Mouse (Mus musculus): ENCODE data around the gene Cd19. TPM values are rescaled to one million over a fixed set of nuclear protein-coding genes. Genes with fewer than 3 reads are reported as not detected.

The Cd19 gene
- polyA plus RNA-seq, 1 experiment from 2014 or later, result not detected

DNA sequence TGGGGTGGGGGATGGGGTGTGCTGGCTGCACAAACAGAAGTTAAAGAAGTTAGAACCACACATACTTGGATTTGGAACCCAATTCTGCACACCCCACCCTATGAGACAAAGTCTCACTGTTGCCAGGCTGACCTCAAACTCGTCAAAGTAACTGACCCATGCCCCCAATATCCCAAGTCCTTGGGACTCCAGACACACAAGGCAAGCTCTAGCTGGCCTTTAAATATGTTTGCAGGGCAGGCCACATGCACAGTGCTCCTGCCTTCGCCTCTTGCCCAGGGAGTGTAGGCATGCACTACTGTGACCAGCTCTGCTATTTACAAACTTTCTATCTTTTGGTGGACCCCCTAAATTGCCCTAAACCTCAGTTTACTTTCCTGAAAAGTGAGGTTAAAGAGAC is 40.6 kb upstream of the Cd19 start:
- H3K4me1 ChIP-seq (replicated peaks; ENCODE audit: control insufficient read depth, insufficient read depth, low read length), result no peaks in the 10 kb centered on the region
- ATAC-seq (ENCODE audit: low FRiP score) (no peak), DNase-seq (ENCODE audit: low spot score) (no peak)
- no peaks in the 10 kb centered on the region for H3K27me3 ChIP-seq (ENCODE audit: control insufficient read depth, insufficient read depth, low read length)
- H3K4me2 ChIP-seq (replicated peaks), result no peak overlapping the region
- no peaks in the 10 kb centered on the region for H3K36me3 ChIP-seq (replicated peaks; ENCODE audit: control insufficient read depth, insufficient read depth)
- H3K4me3 ChIP-seq (replicated peaks; ENCODE audit: low read length), result no peak overlapping the region
- no peaks in the 10 kb centered on the region for H3K9me3 ChIP-seq (ENCODE audit: control insufficient read depth, low read length)
- WGBS, result 84% methylated on average over 2 of the region's 2 CpGs
- no peak overlapping the region for H3K27ac ChIP-seq
- H3K9ac ChIP-seq, result no peak overlapping the region

DNA sequence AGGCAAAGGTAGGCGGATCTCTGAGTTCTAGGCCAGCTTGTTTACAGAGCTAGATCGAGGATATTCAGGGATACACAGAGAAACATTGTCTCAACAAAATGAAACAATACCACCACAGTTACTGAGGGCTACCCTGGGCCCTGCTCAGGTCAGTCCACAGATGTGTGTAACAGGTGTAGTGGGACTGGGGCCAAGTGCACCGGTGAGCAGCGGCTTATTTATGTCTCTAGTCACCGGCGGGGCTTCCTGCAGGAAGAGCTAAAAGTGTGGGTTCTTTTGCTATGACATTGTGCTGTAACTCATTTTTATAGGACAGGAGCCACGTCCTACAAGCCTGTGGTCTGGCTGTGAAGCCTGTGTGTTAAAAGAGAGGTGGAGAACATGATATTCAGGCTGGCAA is 39.2 kb upstream of the Cd19 start:
- Histone ChIP-seq H3K27me3 (ENCODE audit: control insufficient read depth, insufficient read depth, low read length) (no peaks in the 10 kb centered on the region), H3K4me2 (replicated peaks) (no peak overlapping the region), H3K4me1 (replicated peaks; ENCODE audit: control insufficient read depth, insufficient read depth, low read length) (no peaks in the 10 kb centered on the region), H3K27ac (no peak overlapping the region), H3K4me3 (replicated peaks; ENCODE audit: low read length) (no peak overlapping the region), H3K9ac (no peak overlapping the region), H3K9me3 (ENCODE audit: control insufficient read depth, low read length) (no peaks in the 10 kb centered on the region), H3K36me3 (replicated peaks; ENCODE audit: control insufficient read depth, insufficient read depth) (no peaks in the 10 kb centered on the region)
- DNase-seq (ENCODE audit: low spot score) (no peak), ATAC-seq (ENCODE audit: low FRiP score) (no peak)
- WGBS, result 72% methylated on average over 7 of the region's 7 CpGs

DNA sequence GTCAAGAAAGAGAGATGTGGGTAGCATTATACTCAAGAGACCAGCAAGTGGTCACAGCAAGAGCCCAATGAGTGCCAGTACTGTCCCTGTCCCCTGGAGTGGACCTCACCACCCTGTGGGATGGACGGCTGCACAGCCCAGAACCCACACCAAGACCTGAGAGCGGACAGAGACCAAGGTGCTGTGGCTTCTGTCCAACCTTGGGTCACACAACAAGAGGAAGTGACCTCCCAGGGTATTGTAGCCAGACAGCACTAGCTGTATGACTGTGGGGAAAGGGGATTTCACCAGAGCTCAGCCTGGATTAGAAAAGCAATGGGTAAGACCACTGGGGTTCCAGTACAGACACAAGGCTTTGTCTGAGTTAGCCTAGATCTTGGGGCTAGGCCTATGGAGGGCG is 37.6 kb upstream of the Cd19 start:
- 94% methylated on average over 3 of the region's 3 CpGs for WGBS
- H3K27ac ChIP-seq, result no peak overlapping the region
- DNase-seq (ENCODE audit: low spot score), result no peak
- H3K4me3 ChIP-seq (replicated peaks; ENCODE audit: low read length), result no peak overlapping the region
- peaks cover 13% of the 10 kb centered on the region; the same call in 1 of the 2 replicates for H3K36me3 ChIP-seq (replicated peaks; ENCODE audit: control insufficient read depth, insufficient read depth)
- no peaks in the 10 kb centered on the region for H3K27me3 ChIP-seq (ENCODE audit: control insufficient read depth, insufficient read depth, low read length)
- no peaks in the 10 kb centered on the region for H3K9me3 ChIP-seq (ENCODE audit: control insufficient read depth, low read length)
- H3K9ac ChIP-seq, result no peak overlapping the region
- H3K4me2 ChIP-seq (replicated peaks), result no peak overlapping the region
- ATAC-seq (ENCODE audit: low FRiP score), result no peak
- no peaks in the 10 kb centered on the region for H3K4me1 ChIP-seq (replicated peaks; ENCODE audit: control insufficient read depth, insufficient read depth, low read length)

DNA sequence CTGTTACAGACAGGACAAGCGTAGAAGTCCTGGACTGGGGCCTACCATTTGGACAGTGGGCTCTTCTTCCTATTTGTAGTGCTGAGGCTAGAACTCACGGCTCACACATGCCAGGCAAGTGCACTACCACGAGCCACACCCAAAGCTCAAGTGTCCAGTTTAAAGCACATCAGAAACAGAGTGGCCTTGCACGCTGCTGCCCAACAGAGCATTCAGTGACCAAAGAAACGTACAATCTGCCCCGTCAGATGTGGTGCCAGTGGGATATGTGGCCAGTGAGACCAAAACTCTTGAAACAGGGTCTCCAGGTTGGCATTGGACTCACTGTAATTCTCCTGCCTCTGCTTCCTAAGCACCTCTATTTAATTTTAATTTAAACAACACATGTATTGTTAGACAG is 36.0 kb upstream of the Cd19 start:
- peaks cover 28% of the 10 kb centered on the region for H3K36me3 ChIP-seq (replicated peaks; ENCODE audit: control insufficient read depth, insufficient read depth)
- no peaks in the 10 kb centered on the region for H3K4me1 ChIP-seq (replicated peaks; ENCODE audit: control insufficient read depth, insufficient read depth, low read length)
- H3K4me3 ChIP-seq (replicated peaks; ENCODE audit: low read length), result no peak overlapping the region
- no peaks in the 10 kb centered on the region for H3K27me3 ChIP-seq (ENCODE audit: control insufficient read depth, insufficient read depth, low read length)
- H3K27ac ChIP-seq, result no peak overlapping the region
- H3K9ac ChIP-seq, result no peak overlapping the region
- WGBS, result 91% methylated on average over 6 of the region's 6 CpGs
- no peak for ATAC-seq (ENCODE audit: low FRiP score)
- H3K4me2 ChIP-seq (replicated peaks), result no peak overlapping the region
- no peak for DNase-seq (ENCODE audit: low spot score)
- no peaks in the 10 kb centered on the region for H3K9me3 ChIP-seq (ENCODE audit: control insufficient read depth, low read length)

DNA sequence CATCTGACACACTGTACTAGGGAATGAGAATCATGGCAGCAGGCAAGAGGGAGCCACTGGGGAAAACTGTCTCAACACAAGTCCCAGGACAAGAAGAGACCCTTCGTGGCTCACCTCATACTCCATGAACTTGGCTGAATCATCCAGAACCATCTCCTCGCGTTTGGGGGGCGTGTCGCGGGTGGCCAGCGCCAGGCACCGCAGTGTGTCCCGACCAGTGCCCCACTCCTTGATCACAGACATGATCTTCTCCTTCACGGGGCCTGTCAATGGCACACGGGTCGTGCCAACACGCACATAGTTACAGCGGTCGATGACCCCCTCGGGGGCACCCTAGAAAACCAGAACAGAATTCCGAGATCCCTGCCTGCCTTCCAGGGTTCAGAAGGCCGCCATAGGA is 35.3 kb upstream of the Cd19 start:
- Histone ChIP-seq H3K27me3 (ENCODE audit: control insufficient read depth, insufficient read depth, low read length) (no peaks in the 10 kb centered on the region), H3K4me1 (replicated peaks; ENCODE audit: control insufficient read depth, insufficient read depth, low read length) (no peaks in the 10 kb centered on the region), H3K9ac (no peak overlapping the region), H3K4me3 (replicated peaks; ENCODE audit: low read length) (no peak overlapping the region), H3K4me2 (replicated peaks) (no peak overlapping the region), H3K36me3 (replicated peaks; ENCODE audit: control insufficient read depth, insufficient read depth) (peaks cover 35% of the 10 kb centered on the region), H3K27ac (no peak overlapping the region), H3K9me3 (ENCODE audit: control insufficient read depth, low read length) (no peaks in the 10 kb centered on the region)
- 94% methylated on average over 18 of the region's 18 CpGs for WGBS
- ATAC-seq (ENCODE audit: low FRiP score), result no peak
- no peak for DNase-seq (ENCODE audit: low spot score)

DNA sequence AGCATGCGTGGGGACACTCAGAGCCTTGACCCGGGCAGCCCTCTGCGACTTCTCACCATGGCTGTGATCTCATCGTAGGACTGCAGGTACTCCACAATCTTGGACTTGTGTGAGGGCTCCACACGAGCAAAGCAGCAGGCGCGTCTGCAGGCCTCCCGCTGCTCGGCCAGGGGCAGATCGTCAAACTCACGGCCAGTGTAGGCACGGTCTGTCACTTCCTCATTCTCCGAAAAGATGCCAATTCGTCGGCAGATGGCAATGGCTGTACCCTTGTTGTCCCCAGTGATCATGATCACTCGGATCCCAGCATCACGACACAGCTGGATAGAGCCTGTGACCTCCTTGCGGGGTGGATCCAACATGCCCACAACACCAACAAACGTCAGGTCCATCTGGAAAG is 33.8 kb upstream of the Cd19 start:
- DNase-seq (ENCODE audit: low spot score) (no peak), ATAC-seq (ENCODE audit: low FRiP score) (no peak)
- H3K4me2 ChIP-seq (replicated peaks), result no peak overlapping the region
- no peaks in the 10 kb centered on the region for H3K27me3 ChIP-seq (ENCODE audit: control insufficient read depth, insufficient read depth, low read length)
- no peak overlapping the region for H3K4me3 ChIP-seq (replicated peaks; ENCODE audit: low read length)
- no peaks in the 10 kb centered on the region for H3K9me3 ChIP-seq (ENCODE audit: control insufficient read depth, low read length)
- H3K27ac ChIP-seq, result no peak overlapping the region
- no peaks in the 10 kb centered on the region for H3K4me1 ChIP-seq (replicated peaks; ENCODE audit: control insufficient read depth, insufficient read depth, low read length)
- H3K9ac ChIP-seq, result no peak overlapping the region
- WGBS, result 91% methylated on average over 19 of the region's 19 CpGs
- peaks cover 46% of the 10 kb centered on the region for H3K36me3 ChIP-seq (replicated peaks; ENCODE audit: control insufficient read depth, insufficient read depth)

DNA sequence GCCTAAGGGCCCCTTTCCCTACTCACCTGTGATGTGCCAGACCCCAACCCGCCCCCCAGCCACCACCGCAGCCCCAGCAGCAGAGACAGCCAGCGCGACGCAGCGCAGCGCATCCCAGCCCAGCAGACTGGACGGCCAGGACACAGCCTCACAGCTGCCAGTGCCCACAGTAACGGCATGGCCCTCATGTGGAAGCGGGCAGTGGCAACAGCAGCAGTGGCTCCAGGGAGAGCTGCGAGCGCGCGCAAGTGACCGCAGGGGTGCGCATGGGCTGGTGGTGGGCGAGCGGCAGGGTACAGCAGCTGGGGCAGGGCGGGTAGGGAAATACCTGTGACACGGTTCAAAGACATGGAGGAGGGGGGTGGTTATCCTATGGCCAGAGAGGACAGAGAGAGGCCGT is 31.5 kb upstream of the Cd19 start:
- H3K36me3 ChIP-seq (replicated peaks; ENCODE audit: control insufficient read depth, insufficient read depth), result peaks cover 64% of the 10 kb centered on the region
- H3K9me3 ChIP-seq (ENCODE audit: control insufficient read depth, low read length), result no peaks in the 10 kb centered on the region
- no peak overlapping the region for H3K4me3 ChIP-seq (replicated peaks; ENCODE audit: low read length)
- DNase-seq (ENCODE audit: low spot score), result no peak
- no peak overlapping the region for H3K4me2 ChIP-seq (replicated peaks)
- no peaks in the 10 kb centered on the region for H3K4me1 ChIP-seq (replicated peaks; ENCODE audit: control insufficient read depth, insufficient read depth, low read length)
- H3K27me3 ChIP-seq (ENCODE audit: control insufficient read depth, insufficient read depth, low read length), result no peaks in the 10 kb centered on the region
- H3K9ac ChIP-seq, result no peak overlapping the region
- 91% methylated on average over 19 of the region's 21 CpGs for WGBS
- no peak for ATAC-seq (ENCODE audit: low FRiP score)
- no peak overlapping the region for H3K27ac ChIP-seq

DNA sequence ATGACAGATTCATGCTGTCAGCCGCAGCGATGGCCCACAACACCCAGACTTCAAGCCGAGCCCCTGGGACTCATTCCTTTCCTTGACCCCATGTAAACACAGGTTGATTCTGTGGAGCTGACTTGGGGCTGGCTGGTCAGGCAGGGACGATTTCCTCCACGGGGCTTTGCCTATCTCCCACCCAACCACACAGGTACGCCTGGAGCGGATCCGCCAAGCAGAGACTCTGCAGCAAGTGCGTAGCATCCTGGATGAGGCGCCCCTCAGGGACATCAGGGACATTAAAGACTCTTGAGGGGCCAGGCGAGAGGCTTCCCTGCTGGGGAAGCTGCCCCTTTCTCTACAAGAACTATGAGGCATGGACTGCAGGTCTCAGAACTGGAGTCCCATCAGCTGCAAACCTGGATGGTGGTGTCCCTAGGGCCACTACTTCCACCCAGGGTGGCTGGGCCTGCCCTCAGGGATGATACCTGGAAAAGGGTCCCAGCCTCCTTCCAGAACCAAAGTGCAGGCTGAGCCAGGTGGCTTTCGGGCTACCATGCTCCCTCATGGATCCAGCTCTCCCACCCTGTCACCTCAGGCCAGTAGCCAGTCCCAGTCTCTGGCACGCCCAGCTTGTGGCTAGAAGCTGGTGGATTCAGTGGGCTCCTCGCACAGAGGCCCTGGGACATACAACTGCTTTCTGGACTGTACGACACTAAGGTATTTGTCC is 30.6 kb upstream of the Cd19 start:
- DNase-seq (ENCODE audit: low spot score) (no peak), ATAC-seq (ENCODE audit: low FRiP score) (no peak)
- Histone ChIP-seq H3K27me3 (ENCODE audit: control insufficient read depth, insufficient read depth, low read length) (no peaks in the 10 kb centered on the region), H3K27ac (no peak overlapping the region), H3K9me3 (ENCODE audit: control insufficient read depth, low read length) (no peaks in the 10 kb centered on the region), H3K4me3 (replicated peaks; ENCODE audit: low read length) (no peak overlapping the region), H3K9ac (no peak overlapping the region), H3K4me2 (replicated peaks) (no peak overlapping the region), H3K4me1 (replicated peaks; ENCODE audit: control insufficient read depth, insufficient read depth, low read length) (no peaks in the 10 kb centered on the region), H3K36me3 (replicated peaks; ENCODE audit: control insufficient read depth, insufficient read depth) (peaks cover 68% of the 10 kb centered on the region)
- WGBS, result 88% methylated on average over 15 of the region's 15 CpGs

DNA sequence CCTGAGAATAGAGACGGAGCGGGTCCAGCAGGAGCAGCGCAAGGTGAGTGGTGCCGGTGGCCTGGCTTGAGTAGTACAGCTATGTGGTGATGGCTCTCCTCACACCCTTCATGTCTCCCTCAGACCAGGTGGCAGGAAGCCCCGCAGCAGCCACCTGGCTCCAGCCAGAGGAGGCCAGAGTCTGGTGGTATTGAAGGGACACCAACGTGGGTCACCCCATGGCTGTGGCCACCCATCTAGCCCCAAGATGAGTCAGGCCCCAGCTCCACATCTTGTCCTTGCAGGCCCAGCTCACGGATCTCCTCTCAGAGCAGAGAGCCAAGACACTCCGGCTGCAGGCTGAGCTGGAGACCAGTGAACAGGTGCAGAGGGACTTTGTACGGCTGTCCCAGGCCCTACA is 29.8 kb upstream of the Cd19 start:
- H3K9me3 ChIP-seq (ENCODE audit: control insufficient read depth, low read length), result no peaks in the 10 kb centered on the region
- ATAC-seq (ENCODE audit: low FRiP score), result no peak
- DNase-seq (ENCODE audit: low spot score), result no peak
- no peak overlapping the region for H3K4me2 ChIP-seq (replicated peaks)
- no peak overlapping the region for H3K4me3 ChIP-seq (replicated peaks; ENCODE audit: low read length)
- H3K9ac ChIP-seq, result no peak overlapping the region
- peaks cover 69% of the 10 kb centered on the region for H3K36me3 ChIP-seq (replicated peaks; ENCODE audit: control insufficient read depth, insufficient read depth)
- 96% methylated on average over 9 of the region's 9 CpGs for WGBS
- H3K27me3 ChIP-seq (ENCODE audit: control insufficient read depth, insufficient read depth, low read length), result no peaks in the 10 kb centered on the region
- H3K4me1 ChIP-seq (replicated peaks; ENCODE audit: control insufficient read depth, insufficient read depth, low read length), result no peaks in the 10 kb centered on the region
- H3K27ac ChIP-seq, result no peak overlapping the region

DNA sequence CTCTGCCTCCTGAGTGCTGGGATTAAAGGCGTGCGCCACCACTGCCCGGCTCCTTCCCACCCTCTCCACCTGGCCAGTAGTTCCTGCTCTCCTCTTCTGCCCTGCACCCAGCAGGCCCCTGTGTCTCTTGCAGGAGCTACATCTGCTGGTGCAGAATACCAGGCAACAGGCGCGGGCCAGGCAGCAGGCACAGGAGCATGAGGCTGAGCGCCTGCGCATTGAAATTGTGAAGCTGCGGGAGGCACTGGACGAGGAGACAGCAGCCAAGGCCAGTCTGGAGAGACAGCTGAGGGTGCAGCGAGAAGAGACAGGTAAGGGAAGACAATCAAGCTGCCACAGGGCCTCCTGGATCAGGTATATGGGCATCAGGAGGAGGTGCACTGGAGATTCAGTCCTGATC is 29.3 kb upstream of the Cd19 start:
- H3K27ac ChIP-seq, result no peak overlapping the region
- H3K4me2 ChIP-seq (replicated peaks), result no peak overlapping the region
- H3K9ac ChIP-seq, result no peak overlapping the region
- no peaks in the 10 kb centered on the region for H3K9me3 ChIP-seq (ENCODE audit: control insufficient read depth, low read length)
- H3K27me3 ChIP-seq (ENCODE audit: control insufficient read depth, insufficient read depth, low read length), result no peaks in the 10 kb centered on the region
- no peaks in the 10 kb centered on the region for H3K4me1 ChIP-seq (replicated peaks; ENCODE audit: control insufficient read depth, insufficient read depth, low read length)
- H3K36me3 ChIP-seq (replicated peaks; ENCODE audit: control insufficient read depth, insufficient read depth), result peaks cover 72% of the 10 kb centered on the region
- DNase-seq (ENCODE audit: low spot score) (no peak), ATAC-seq (ENCODE audit: low FRiP score) (no peak)
- WGBS, result 91% methylated on average over 10 of the region's 10 CpGs
- no peak overlapping the region for H3K4me3 ChIP-seq (replicated peaks; ENCODE audit: low read length)
